ENCODE assay signal across 7 mouse cellular contexts in the genomic region with DNA sequence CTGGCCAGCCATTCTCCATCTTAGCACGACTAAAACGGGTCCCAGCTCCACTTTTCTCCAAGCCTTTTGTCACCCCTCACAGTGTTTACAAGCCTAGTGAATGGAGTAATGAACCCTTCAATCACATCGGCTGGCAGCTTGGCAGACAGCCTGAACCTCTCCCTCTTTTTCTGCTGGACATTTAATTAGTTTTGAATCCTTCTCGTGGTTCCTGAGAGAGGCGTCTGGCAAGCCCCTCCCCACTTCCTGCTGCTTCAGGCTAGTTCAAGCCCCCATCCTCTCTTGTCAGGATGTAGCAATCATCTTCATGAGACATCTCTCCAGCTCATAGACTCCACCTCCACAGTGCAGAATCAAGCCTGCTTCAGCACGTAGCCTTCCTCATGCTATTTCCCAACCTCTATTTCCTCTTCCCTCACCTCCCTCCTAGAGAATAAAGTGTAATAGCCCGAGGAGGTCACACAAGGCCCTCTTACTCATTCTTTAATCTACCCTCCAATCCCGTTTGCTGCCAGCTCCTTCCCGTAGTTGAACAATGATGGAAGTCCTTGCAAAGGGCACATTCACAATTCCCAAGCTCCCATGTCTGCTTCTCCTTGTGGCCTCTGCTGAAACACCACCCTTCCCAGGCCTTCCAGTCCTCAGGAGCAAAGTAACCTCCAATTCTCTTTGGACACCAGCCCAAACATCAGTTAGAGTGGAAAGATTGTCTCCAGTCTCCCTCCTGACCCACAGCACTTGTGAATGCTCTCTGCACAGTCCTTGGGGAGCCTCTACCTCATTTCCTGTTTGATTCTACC. TPM values are rescaled to one million over a fixed set of nuclear protein-coding genes. Genes with fewer than 3 reads are reported as not detected.
A peak's percentile ranks its signal among the peaks of the same experiment; 100 is the strongest.
DNase-seq lines count a peak whose midpoint lies in the region; ATAC-seq lines count a peak whose summit lies in the region.

No protein-coding gene starts in this region.

- H3K4me1 ChIP-seq in heart, embryonic 13.5 days, result peaks cover 26% of the 10 kb centered on the region
- H3K4me1 ChIP-seq in midbrain, embryonic 15.5 days, result peaks cover 11% of the 10 kb centered on the region

- H3K4me2 ChIP-seq in heart, embryonic 13.5 days, result no peak overlapping the region; the same call in 1 of the 2 replicates
- no peak overlapping the region for H3K4me2 ChIP-seq in midbrain, embryonic 15.5 days

- DNase-seq in right cerebral cortex, adult 18-20 months, result peak; percentile 6
- DNase-seq in right cerebral cortex, postnatal 36 days (ENCODE audit: low spot score in 2 of 2), result no peak
- DNase-seq in kidney, postnatal 25 days, result peak; percentile 37 to 38
- DNase-seq in ovary, adult 18-20 months (ENCODE audit: low spot score), result no peak

- H3K4me3 ChIP-seq in heart, embryonic 13.5 days, result no peak overlapping the region
- no peak overlapping the region for H3K4me3 ChIP-seq in midbrain, embryonic 15.5 days

- no peaks in the 10 kb centered on the region for H3K9me3 ChIP-seq in heart, embryonic 13.5 days
- no peaks in the 10 kb centered on the region for H3K9me3 ChIP-seq in midbrain, embryonic 15.5 days

- no peaks in the 10 kb centered on the region for H3K27me3 ChIP-seq in heart, embryonic 13.5 days (replicated peaks)
- no peaks in the 10 kb centered on the region for H3K27me3 ChIP-seq in midbrain, embryonic 15.5 days (replicated peaks)

- ATAC-seq in heart, embryonic 13.5 days (ENCODE audit: extremely low read depth, insufficient number of reproducible peaks, low FRiP score, low TSS enrichment), result no peak
- ATAC-seq in midbrain, embryonic 15.5 days (replicated peaks), result peak; percentile 82
- ATAC-seq in erythroid progenitor cell, adult 5-6 weeks (replicated peaks; ENCODE audit: low FRiP score, poor library complexity, severe bottlenecking), result no peak

- 40% methylated on average over 9 of the region's 9 CpGs for WGBS in heart, embryonic 13.5 days
- WGBS in midbrain, embryonic 15.5 days, result 23% methylated on average over 9 of the region's 9 CpGs

- H3K9ac ChIP-seq in heart, embryonic 13.5 days, result no peak overlapping the region
- H3K9ac ChIP-seq in midbrain, embryonic 15.5 days, result no peak overlapping the region

- peaks cover 10% of the 10 kb centered on the region for H3K36me3 ChIP-seq in heart, embryonic 13.5 days
- H3K36me3 ChIP-seq in midbrain, embryonic 15.5 days (replicated peaks), result 0 out of 2 replicates have a peak, but pooled peaks cover under 1% of the 10 kb centered on the region

- peak overlapping the region; percentile 57 for H3K27ac ChIP-seq in heart, embryonic 13.5 days (replicated peaks)
- H3K27ac ChIP-seq in midbrain, embryonic 15.5 days, result 0 out of 2 replicates have a peak overlapping the region, but pooled peaks have one; percentile 25

RNA-seq across cellular contexts. Expression of a gene that starts 12.1 kb away (rescaled TPM):
- polyA plus RNA-seq in heart, embryonic 13.5 days (2015; fragmentation: Nextera tagmentation; extraction: Ambion mirVana), result 60.5 and 70.6 TPM in 2 replicates
- polyA plus RNA-seq in midbrain, embryonic 15.5 days (2015; fragmentation: Nextera tagmentation; extraction: Ambion mirVana), result 49.8 and 55.1 TPM in 2 replicates
- not detected in 2 replicates for total RNA-seq in erythroid progenitor cell, adult 5-6 weeks (2015; ENCODE audit: low replicate concordance)
- total RNA-seq in erythroid progenitor cell, adult 5-6 weeks (2017; ENCODE audit: low replicate concordance), result not detected in 2 replicates

Comparison
In these comparisons a context has a peak if more than half of its experiments do, and no peak if none do; other contexts are left out.
1. DNase-seq: peak in right cerebral cortex, adult 18-20 months (single experiment) and kidney, postnatal 25 days (2 of 2); none in right cerebral cortex, postnatal 36 days (0 of 2) and ovary, adult 18-20 months (single experiment).